ENCODE assay signal across 15 mouse cellular contexts in genomic region chr1:165590760-165591159, GRCm38 (mm10). TPM values are rescaled to one million over a fixed set of nuclear protein-coding genes. Genes with fewer than 3 reads are reported as not detected.
DNase-seq lines count a peak whose midpoint lies in the region; ATAC-seq and TF ChIP-seq lines count a peak whose summit lies in the region.
"Had no signal": no experiment of that assay in that cellular context is flagged by ENCODE, and none has a peak within 500 bp of the region (broad histone marks: within the 10 kb centered on the region; RNA-seq: fewer than 3 reads in every experiment).

No protein-coding gene starts in this region.

- H3K9me3 ChIP-seq in forebrain, embryonic 10.5 days, result no peaks in the 10 kb centered on the region
- H3K9me3 ChIP-seq in forebrain, embryonic 14.5 days (replicated peaks; ENCODE audit: control insufficient read depth, low read length), result no peaks in the 10 kb centered on the region
- H3K9me3 ChIP-seq in heart, embryonic 16.5 days (replicated peaks; ENCODE audit: control insufficient read depth, low read length), result no peaks in the 10 kb centered on the region
- H3K9me3 ChIP-seq in lung, embryonic 15.5 days, result no peaks in the 10 kb centered on the region
- H3K9me3 ChIP-seq in heart, postnatal 0 days (replicated peaks; ENCODE audit: control insufficient read depth, low read length), result no peaks in the 10 kb centered on the region
- no peaks in the 10 kb centered on the region for H3K9me3 ChIP-seq in limb, embryonic 10.5 days (replicated peaks)
- H3K9me3 ChIP-seq: hindbrain, embryonic 10.5 days; limb, embryonic 13.5 days had no signal

- H3K27me3 ChIP-seq in forebrain, embryonic 10.5 days (ENCODE audit: poor library complexity, severe bottlenecking), result no peaks in the 10 kb centered on the region
- no peaks in the 10 kb centered on the region for H3K27me3 ChIP-seq in forebrain, embryonic 14.5 days (replicated peaks; ENCODE audit: control insufficient read depth, insufficient read depth, low read length)
- H3K27me3 ChIP-seq in heart, embryonic 16.5 days (ENCODE audit: control insufficient read depth, insufficient read depth, low read length), result no peaks in the 10 kb centered on the region
- H3K27me3 ChIP-seq in lung, embryonic 15.5 days, result no peaks in the 10 kb centered on the region
- no peaks in the 10 kb centered on the region for H3K27me3 ChIP-seq in heart, postnatal 0 days (ENCODE audit: control insufficient read depth, insufficient read depth, low read length)
- H3K27me3 ChIP-seq in limb, embryonic 10.5 days (ENCODE audit: low read depth, poor library complexity, severe bottlenecking), result no peaks in the 10 kb centered on the region
- H3K27me3 ChIP-seq: limb, embryonic 13.5 days had no signal

- peak overlapping the region; percentile 17; the same call in 1 of the 2 replicates for H3K27ac ChIP-seq in forebrain, embryonic 10.5 days
- H3K27ac ChIP-seq in forebrain, embryonic 14.5 days (ENCODE audit: low read depth, low read length), result no peak overlapping the region
- H3K27ac ChIP-seq in heart, embryonic 16.5 days (ENCODE audit: low read length), result peak overlapping the region; percentile 5; the same call in 1 of the 2 replicates
- peak overlapping the region; percentile 83 for H3K27ac ChIP-seq in lung, embryonic 15.5 days
- H3K27ac ChIP-seq in heart, postnatal 0 days (ENCODE audit: low read depth), result peak overlapping the region; percentile 85
- no peak overlapping the region for H3K27ac ChIP-seq in limb, embryonic 10.5 days
- H3K27ac ChIP-seq: hindbrain, embryonic 10.5 days; limb, embryonic 13.5 days had no signal

- peaks cover 20% of the 10 kb centered on the region for H3K4me1 ChIP-seq in forebrain, embryonic 10.5 days
- no peaks in the 10 kb centered on the region for H3K4me1 ChIP-seq in forebrain, embryonic 14.5 days (ENCODE audit: control insufficient read depth, insufficient read depth, low read length)
- peaks cover 38% of the 10 kb centered on the region for H3K4me1 ChIP-seq in heart, embryonic 16.5 days (ENCODE audit: control insufficient read depth, insufficient read depth, low read length)
- H3K4me1 ChIP-seq in lung, embryonic 15.5 days, result peaks cover 47% of the 10 kb centered on the region
- H3K4me1 ChIP-seq in heart, postnatal 0 days (ENCODE audit: control insufficient read depth, insufficient read depth), result peaks cover 41% of the 10 kb centered on the region
- H3K4me1 ChIP-seq in limb, embryonic 10.5 days, result peaks cover 29% of the 10 kb centered on the region

- peaks cover 56% of the 10 kb centered on the region for H3K36me3 ChIP-seq in forebrain, embryonic 10.5 days (replicated peaks)
- peaks cover 52% of the 10 kb centered on the region for H3K36me3 ChIP-seq in forebrain, embryonic 14.5 days (ENCODE audit: control insufficient read depth, insufficient read depth, low read length)
- H3K36me3 ChIP-seq in heart, embryonic 16.5 days (ENCODE audit: control insufficient read depth, insufficient read depth), result peaks cover 10% of the 10 kb centered on the region
- peaks cover 23% of the 10 kb centered on the region; the same call in 1 of the 2 replicates for H3K36me3 ChIP-seq in lung, embryonic 15.5 days
- peaks cover 22% of the 10 kb centered on the region for H3K36me3 ChIP-seq in heart, postnatal 0 days (replicated peaks; ENCODE audit: control insufficient read depth, insufficient read depth, low read length)
- H3K36me3 ChIP-seq in limb, embryonic 10.5 days, result peaks cover 55% of the 10 kb centered on the region

- WGBS in forebrain, embryonic 10.5 days, result 84% methylated on average over 8 of the region's 8 CpGs
- WGBS in forebrain, embryonic 14.5 days, result 84% methylated on average over 8 of the region's 8 CpGs
- 38% methylated on average over 8 of the region's 8 CpGs for WGBS in heart, embryonic 16.5 days
- 44% methylated on average over 8 of the region's 8 CpGs for WGBS in lung, embryonic 15.5 days
- WGBS in heart, postnatal 0 days, result 30% methylated on average over 8 of the region's 8 CpGs
- 78% methylated on average over 8 of the region's 8 CpGs for WGBS in limb, embryonic 10.5 days

- no peak overlapping the region for H3K9ac ChIP-seq in forebrain, embryonic 14.5 days (ENCODE audit: low read length)
- no peak overlapping the region for H3K9ac ChIP-seq in heart, embryonic 16.5 days (ENCODE audit: low read length)
- H3K9ac ChIP-seq in lung, embryonic 15.5 days, result no peak overlapping the region
- H3K9ac ChIP-seq in heart, postnatal 0 days (replicated peaks; ENCODE audit: low read depth, low read length), result no peak overlapping the region
- H3K9ac ChIP-seq: limb, embryonic 13.5 days had no signal

- TF ChIP-seq CTCF in heart, postnatal 0 days (IDR thresholded peaks at IDR 0.05; ENCODE audit: low read depth), result no peak

- no peak for DNase-seq in forebrain, embryonic 10.5 days (ENCODE audit: extremely low spot score, low spot score)
- no peak for DNase-seq in forebrain, embryonic 14.5 days (ENCODE audit: low spot score)
- no peak for DNase-seq in heart, adult 18-20 months
- no peak for DNase-seq in lung, adult 18-20 months
- no peak for DNase-seq in heart, postnatal 0 days (ENCODE audit: low spot score)
- no peak for DNase-seq in limb, embryonic 10.5 days (ENCODE audit: low spot score)
- DNase-seq: cerebellum, adult 2 months; kidney, postnatal 25 days; layer of hippocampus, postnatal 36 days; thymus, postnatal 25 days had no signal

- no peak overlapping the region for H3K4me2 ChIP-seq in forebrain, embryonic 14.5 days (ENCODE audit: low read length)
- no peak overlapping the region for H3K4me2 ChIP-seq in heart, embryonic 16.5 days (ENCODE audit: low read depth, low read length)
- H3K4me2 ChIP-seq in lung, embryonic 15.5 days, result no peak overlapping the region
- H3K4me2 ChIP-seq in heart, postnatal 0 days (ENCODE audit: low read depth, low read length), result no peak overlapping the region
- H3K4me2 ChIP-seq: limb, embryonic 13.5 days had no signal

- no peak for TF ChIP-seq EP300 in heart, postnatal 0 days (IDR thresholded peaks at IDR 0.05; ENCODE audit: low read depth)

- H3K4me3 ChIP-seq in forebrain, embryonic 10.5 days, result no peak overlapping the region
- H3K4me3 ChIP-seq in forebrain, embryonic 14.5 days (ENCODE audit: low read depth, low read length), result no peak overlapping the region
- no peak overlapping the region for H3K4me3 ChIP-seq in heart, embryonic 16.5 days (ENCODE audit: low read length)
- no peak overlapping the region for H3K4me3 ChIP-seq in lung, embryonic 15.5 days
- no peak overlapping the region for H3K4me3 ChIP-seq in heart, postnatal 0 days (ENCODE audit: low read depth, low read length)
- H3K4me3 ChIP-seq in limb, embryonic 10.5 days, result no peak overlapping the region
- H3K4me3 ChIP-seq: hindbrain, embryonic 10.5 days; limb, embryonic 13.5 days had no signal

- no peak for ATAC-seq in forebrain, embryonic 14.5 days
- ATAC-seq in heart, embryonic 16.5 days (replicated peaks; ENCODE audit: extremely low read depth, insufficient read depth, low FRiP score), result no peak
- no peak for ATAC-seq in lung, embryonic 15.5 days (ENCODE audit: borderline replicate concordance, extremely low read depth, low FRiP score, low TSS enrichment)
- ATAC-seq in heart, postnatal 0 days (ENCODE audit: insufficient read depth, low read depth), result no peak

RNA-seq across cellular contexts. Expression of gene Mpzl1, which starts 43.6 kb away (rescaled TPM):
- 119 and 122 TPM in 2 replicates for polyA plus RNA-seq in forebrain, embryonic 10.5 days (2016; fragmentation: Nextera tagmentation; extraction: Ambion mirVana)
- polyA plus RNA-seq in forebrain, embryonic 14.5 days (2014; fragmentation: Nextera tagmentation; extraction: Ambion mirVana), result 159 and 160 TPM in 2 replicates
- 95.3 and 104 TPM in 2 replicates for polyA plus RNA-seq in heart, embryonic 16.5 days (2015; fragmentation: Nextera tagmentation; extraction: Ambion mirVana)
- total RNA-seq in heart, adult 18-20 months (2021), result 10 to 100 TPM; 12.8 to 13.2 TPM
- 193 and 203 TPM in 2 replicates for polyA plus RNA-seq in lung, embryonic 15.5 days (2015; fragmentation: Nextera tagmentation; extraction: Ambion mirVana)
- 16.6 and 17.9 TPM in 2 replicates for total RNA-seq in heart, postnatal 0 days (2014; rRNA removed; ENCODE audit: low replicate concordance)
- 57.1 and 57.5 TPM in 2 replicates for polyA plus RNA-seq in heart, postnatal 0 days (2015; fragmentation: Nextera tagmentation; extraction: Ambion mirVana)
- polyA plus RNA-seq in limb, embryonic 10.5 days (2016; fragmentation: Nextera tagmentation; extraction: Ambion mirVana), result 141 and 148 TPM in 2 replicates
- total RNA-seq: monocyte, adult 5-6 weeks had no signal

Comparison
In these comparisons a context has a peak if more than half of its experiments do, and no peak if none do; other contexts are left out.
1. H3K27ac ChIP-seq: peak in forebrain, embryonic 10.5 days (single experiment), heart, embryonic 16.5 days (single experiment), lung, embryonic 15.5 days (single experiment) and heart, postnatal 0 days (single experiment); none in forebrain, embryonic 14.5 days (single experiment) and limb, embryonic 10.5 days (single experiment).